Mouse (Mus musculus) limb, embryonic 12.5 days (tissue): Measurements from ENCODE around the gene Nr2c1. TPM values are rescaled to one million over a fixed set of nuclear protein-coding genes. Genes with fewer than 3 reads are reported as not detected.
A peak's percentile ranks its signal among the peaks of the same experiment; 100 is the strongest.

ENCODE experiments used
- ATAC-seq: fragments of 200-750 bp; cut with Nextera tagmentation; 2 replicates; pipeline ENCODE4 v1.8.0; 2017; ENCODE audit warnings: low read depth, moderate TSS enrichment; ENCODE audit not compliant: insufficient number of reproducible peaks, insufficient read depth, low FRiP score, low TSS enrichment
- H3K27ac ChIP-seq: fragments of 300-500 bp; sonication (generic); 2 replicates; pipeline ENCODE4 v1.5.1; 2016; ENCODE audit warnings: mild to moderate bottlenecking, moderate library complexity
- H3K27me3 ChIP-seq: fragments of 300-500 bp; sonication (generic); 2 replicates; pipeline ENCODE4 v1.6.1; 2016; ENCODE audit warnings: mild to moderate bottlenecking, moderate library complexity
- H3K36me3 ChIP-seq: fragments of 300-500 bp; sonication (generic); 2 replicates; pipeline ENCODE4 v1.6.1; 2016; ENCODE audit warnings: mild to moderate bottlenecking, moderate library complexity
- H3K4me1 ChIP-seq: fragments of 300-500 bp; sonication (generic); replicated peaks from 2 replicates; pipeline ENCODE4 v1.6.1; 2016
- H3K4me2 ChIP-seq: fragments of 300-500 bp; sonication (generic); 2 replicates; pipeline ENCODE4 v1.6.1; 2016; ENCODE audit warnings: mild to moderate bottlenecking, moderate library complexity
- H3K4me3 ChIP-seq: fragments of 300-500 bp; sonication (generic); replicated peaks from 2 replicates; pipeline ENCODE4 v1.5.1; 2016; ENCODE audit warnings: mild to moderate bottlenecking
- H3K9ac ChIP-seq: fragments of 300-500 bp; sonication (generic); replicated peaks from 2 replicates; pipeline ENCODE4 v1.6.1; 2016; ENCODE audit warnings: mild to moderate bottlenecking, moderate library complexity
- H3K9me3 ChIP-seq: fragments of 300-500 bp; sonication (generic); 2 replicates; pipeline ENCODE4 v1.6.1; 2016; ENCODE audit warnings: mild to moderate bottlenecking, moderate library complexity
- WGBS: fragments of 180-500 bp; shearing (Covaris S2); methylation state at CpG from one replicate; pipeline ENCODE4 v1.1.7; 2016; 5-methylcytosine and 5-hydroxymethylcytosine counted together
- polyA plus RNA-seq: library from polyadenylated mRNA; unstranded; fragments of >200 nt; fragmentation: Nextera tagmentation; extraction: Ambion mirVana; gene quantifications from 2 replicates; pipeline ENCODE4 v1.2.1, GENCODE M21; 2016

Gene Nr2c1
- polyA plus RNA-seq, 1 experiment from 2014 or later: 11.4 TPM

GRCm38 (mm10) chr10:94140227-94140931 is 7.4 kb upstream of the Nr2c1 start:
- peak; percentile 81 for ATAC-seq
- H3K27me3 ChIP-seq: no peaks in the 10 kb centered on the region
- peaks cover 16% of the 10 kb centered on the region for H3K4me1 ChIP-seq
- H3K36me3 ChIP-seq: peaks cover 26% of the 10 kb centered on the region
- no peaks in the 10 kb centered on the region for H3K9me3 ChIP-seq
- no peak overlapping the region for H3K9ac ChIP-seq
- H3K4me2 ChIP-seq: no peak overlapping the region
- H3K27ac ChIP-seq: peak overlapping the region; percentile 32; the same call in 1 of the 2 replicates
- H3K4me3 ChIP-seq: no peak overlapping the region
- 49% methylated on average over 3 of the region's 3 CpGs for WGBS

DNA sequence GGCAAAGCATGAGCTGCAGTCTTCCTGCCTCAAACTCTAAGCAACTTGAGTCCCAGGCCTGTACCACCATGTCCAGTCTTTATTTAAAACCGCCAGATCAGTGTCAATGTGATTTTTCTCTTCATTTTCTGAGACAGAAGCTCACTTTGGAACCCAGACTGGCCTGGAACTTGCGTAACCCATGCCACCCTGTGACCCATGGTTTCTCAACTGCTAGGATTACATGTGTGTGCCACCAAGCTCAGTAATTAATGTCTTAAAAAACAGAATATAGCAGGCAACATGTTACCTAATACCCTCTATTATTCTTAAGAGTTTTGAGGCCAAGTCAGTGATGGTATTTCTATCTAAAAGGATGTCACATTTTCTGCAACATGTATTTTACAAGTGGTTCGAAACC is 5.4 kb upstream of the Nr2c1 start:
- Histone ChIP-seq H3K4me1 (peaks cover 16% of the 10 kb centered on the region), H3K27me3 (no peaks in the 10 kb centered on the region), H3K4me2 (no peak overlapping the region), H3K9me3 (no peaks in the 10 kb centered on the region), H3K9ac (no peak overlapping the region), H3K4me3 (no peak overlapping the region), H3K27ac (no peak overlapping the region), H3K36me3 (peaks cover 11% of the 10 kb centered on the region)
- 95% methylated on average over 3 of the region's 3 CpGs for WGBS
- ATAC-seq: no peak

DNA sequence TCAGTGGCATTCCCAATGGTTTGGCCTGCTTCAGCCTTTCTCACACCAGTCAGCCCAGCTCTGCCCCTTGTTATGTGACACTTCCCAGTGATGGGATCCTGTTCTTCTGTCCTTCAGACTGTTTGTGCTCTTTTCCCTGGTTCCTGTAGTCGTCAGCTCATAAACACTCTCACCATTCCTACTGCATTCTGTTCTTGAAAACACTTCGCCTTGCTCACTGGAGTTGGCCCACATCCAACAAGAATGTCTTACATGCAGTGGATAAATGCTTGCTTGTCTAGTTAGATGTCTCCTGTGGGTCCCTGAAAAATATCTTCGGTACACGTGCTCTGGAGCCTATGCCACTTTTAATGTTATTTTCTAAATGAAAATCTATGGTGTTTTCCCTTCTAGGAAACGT is 3.2 kb upstream of the Nr2c1 start:
- Histone ChIP-seq H3K4me2 (no peak overlapping the region), H3K4me1 (peaks cover 27% of the 10 kb centered on the region), H3K9me3 (no peaks in the 10 kb centered on the region), H3K9ac (no peak overlapping the region), H3K4me3 (no peak overlapping the region), H3K27me3 (no peaks in the 10 kb centered on the region), H3K27ac (0 out of 2 replicates have a peak overlapping the region, but pooled peaks have one; percentile 45), H3K36me3 (no peaks in the 10 kb centered on the region)
- 65% methylated on average over 5 of the region's 5 CpGs for WGBS
- ATAC-seq: no peak

GRCm38 (mm10) chr10:94147391-94147755 is 450 bp upstream of the Nr2c1 start:
- Histone ChIP-seq H3K27me3 (no peaks in the 10 kb centered on the region), H3K4me3 (peak overlapping the region; percentile 88), H3K9me3 (no peaks in the 10 kb centered on the region), H3K9ac (peak overlapping the region; percentile 90), H3K36me3 (peaks cover 2% of the 10 kb centered on the region; the same call in 1 of the 2 replicates), H3K4me1 (peaks cover 15% of the 10 kb centered on the region), H3K27ac (peak overlapping the region; percentile 87), H3K4me2 (peak overlapping the region; percentile 68)
- no peak; the same call in none of the 2 replicates for ATAC-seq
- WGBS: 11% methylated on average over 8 of the region's 8 CpGs

DNA sequence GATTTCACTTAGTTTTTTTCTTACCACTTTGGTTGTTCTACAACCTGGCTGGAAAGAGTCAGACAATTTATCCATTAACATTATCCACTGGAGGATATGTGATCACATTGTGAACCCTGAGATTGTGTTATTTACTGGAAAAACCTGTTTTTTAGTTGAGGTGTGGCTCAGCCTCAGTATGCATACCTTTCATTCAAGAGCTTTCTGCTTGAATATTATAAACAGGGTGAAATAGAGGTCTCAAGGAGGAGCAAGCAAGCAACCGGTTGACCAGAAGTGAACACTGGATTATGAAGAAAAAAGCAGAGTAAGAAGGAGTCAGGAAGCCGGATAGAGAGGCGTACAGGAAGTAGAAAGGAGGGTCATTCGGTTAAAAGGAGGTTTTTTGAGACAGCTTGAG is 3.7 kb downstream of the Nr2c1 start:
- peaks cover 16% of the 10 kb centered on the region; the same call in 1 of the 2 replicates for H3K36me3 ChIP-seq
- H3K27ac ChIP-seq: no peak overlapping the region
- H3K4me1 ChIP-seq: peaks cover 15% of the 10 kb centered on the region
- no peak for ATAC-seq
- no peak overlapping the region for H3K9ac ChIP-seq
- 80% methylated on average over 4 of the region's 4 CpGs for WGBS
- H3K27me3 ChIP-seq: no peaks in the 10 kb centered on the region
- no peaks in the 10 kb centered on the region for H3K9me3 ChIP-seq
- no peak overlapping the region for H3K4me2 ChIP-seq
- H3K4me3 ChIP-seq: no peak overlapping the region

DNA sequence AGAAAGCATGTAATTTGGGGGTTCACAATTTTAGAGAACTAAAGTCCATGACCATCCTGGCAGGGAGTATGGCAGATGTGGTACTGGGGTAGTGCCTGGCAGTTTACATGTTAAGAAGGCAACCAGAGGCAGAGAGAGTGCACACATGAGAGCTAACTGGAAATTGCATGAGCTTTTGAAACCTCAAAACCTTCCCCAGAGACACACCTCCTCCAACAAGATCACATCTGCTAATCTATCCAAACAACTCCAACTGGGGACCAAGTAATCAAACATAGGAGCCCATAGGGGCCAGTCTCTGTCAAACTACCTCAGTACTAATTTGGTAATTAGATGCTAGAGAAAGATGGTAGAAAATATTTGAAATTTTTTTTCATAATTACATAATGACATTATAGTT is 6.0 kb downstream of the Nr2c1 start:
- no peak overlapping the region for H3K4me2 ChIP-seq
- H3K27ac ChIP-seq: no peak overlapping the region
- H3K4me3 ChIP-seq: no peak overlapping the region
- H3K36me3 ChIP-seq: peaks cover 34% of the 10 kb centered on the region
- no peak overlapping the region for H3K9ac ChIP-seq
- no peak for ATAC-seq
- peaks cover 12% of the 10 kb centered on the region for H3K4me1 ChIP-seq
- no peaks in the 10 kb centered on the region for H3K9me3 ChIP-seq
- no peaks in the 10 kb centered on the region for H3K27me3 ChIP-seq

GRCm38 (mm10) chr10:94158962-94159361 is 11.1 kb downstream of the Nr2c1 start:
- Histone ChIP-seq H3K36me3 (peaks cover 68% of the 10 kb centered on the region), H3K4me1 (no peaks in the 10 kb centered on the region), H3K4me2 (no peak overlapping the region), H3K27ac (no peak overlapping the region), H3K9me3 (no peaks in the 10 kb centered on the region), H3K9ac (no peak overlapping the region), H3K27me3 (no peaks in the 10 kb centered on the region), H3K4me3 (no peak overlapping the region)
- WGBS: 92% methylated on average over 6 of the region's 6 CpGs
- no peak for ATAC-seq

DNA sequence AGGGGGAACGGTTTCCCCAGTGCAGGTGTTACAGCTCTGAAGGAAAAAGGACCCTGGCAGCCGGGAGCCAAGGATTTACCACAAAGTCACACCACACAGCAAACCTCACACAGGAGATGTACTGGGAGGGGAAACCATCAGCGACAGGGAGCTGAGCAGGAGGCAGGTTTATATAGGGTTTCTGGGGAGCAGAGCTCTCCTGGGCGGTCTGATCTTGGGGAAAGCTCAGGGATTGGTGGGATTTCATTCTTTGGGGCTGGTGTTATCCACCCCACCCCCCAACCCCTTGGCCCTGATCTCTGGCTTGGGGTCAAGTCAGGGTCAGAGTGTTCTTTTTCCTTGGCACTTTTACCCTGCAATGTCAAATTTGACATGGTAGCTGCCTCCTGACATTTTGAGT is 11.6 kb downstream of the Nr2c1 start:
- Histone ChIP-seq H3K27ac (no peak overlapping the region), H3K4me1 (no peaks in the 10 kb centered on the region), H3K9me3 (no peaks in the 10 kb centered on the region), H3K4me2 (no peak overlapping the region), H3K9ac (no peak overlapping the region), H3K36me3 (peaks cover 72% of the 10 kb centered on the region), H3K27me3 (no peaks in the 10 kb centered on the region), H3K4me3 (no peak overlapping the region)
- no peak for ATAC-seq
- WGBS: 87% methylated on average over 4 of the region's 4 CpGs

GRCm38 (mm10) chr10:94161051-94161765 is 13.4 kb downstream of the Nr2c1 start:
- H3K36me3 ChIP-seq: peaks cover 76% of the 10 kb centered on the region
- WGBS: 87% methylated on average over 5 of the region's 5 CpGs
- no peaks in the 10 kb centered on the region for H3K27me3 ChIP-seq
- no peak overlapping the region for H3K4me2 ChIP-seq
- no peak overlapping the region for H3K9ac ChIP-seq
- H3K27ac ChIP-seq: no peak overlapping the region
- ATAC-seq: no peak
- H3K4me1 ChIP-seq: no peaks in the 10 kb centered on the region
- no peaks in the 10 kb centered on the region for H3K9me3 ChIP-seq
- no peak overlapping the region for H3K4me3 ChIP-seq

GRCm38 (mm10) chr10:94162031-94162430 is 14.2 kb downstream of the Nr2c1 start:
- Histone ChIP-seq H3K27ac (no peak overlapping the region), H3K36me3 (peaks cover 76% of the 10 kb centered on the region), H3K9ac (no peak overlapping the region), H3K4me3 (no peak overlapping the region), H3K9me3 (no peaks in the 10 kb centered on the region), H3K27me3 (no peaks in the 10 kb centered on the region), H3K4me2 (no peak overlapping the region), H3K4me1 (no peaks in the 10 kb centered on the region)
- WGBS: 93% methylated on average over 7 of the region's 7 CpGs
- ATAC-seq: no peak

DNA sequence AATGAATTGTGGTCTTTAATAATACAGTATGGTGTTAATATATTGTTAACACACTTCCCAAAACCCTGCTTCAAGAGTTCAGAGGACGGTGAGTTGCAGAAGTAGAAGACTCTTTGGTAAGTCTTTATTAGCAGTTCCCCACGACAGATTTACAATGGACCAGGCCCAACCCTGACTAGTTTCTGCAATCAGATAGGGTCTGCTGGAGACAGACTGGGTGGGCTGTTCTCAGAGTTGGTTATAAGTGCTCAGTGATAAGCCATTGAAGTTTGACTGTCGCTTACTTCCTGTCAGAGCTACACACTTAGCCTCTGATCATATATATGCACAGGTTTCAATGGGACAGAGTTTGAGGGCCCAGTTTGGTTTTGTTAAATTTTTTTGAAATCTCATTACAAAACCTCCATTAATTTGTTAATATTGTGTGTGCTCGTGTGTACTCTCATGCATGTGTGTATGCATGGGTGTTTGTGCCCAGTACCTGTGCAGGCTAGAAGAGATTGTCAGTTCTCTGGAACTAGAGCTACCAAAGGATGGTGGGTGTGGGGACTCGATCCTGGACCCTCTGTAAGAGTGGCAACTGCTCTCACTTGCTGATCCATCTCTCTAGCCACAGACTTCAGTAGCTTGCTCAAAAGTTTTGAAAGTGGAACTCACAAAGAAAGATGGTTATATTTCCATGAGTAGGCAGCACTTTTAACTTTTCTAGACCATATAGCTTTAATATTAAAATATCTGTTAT is 16.5 kb downstream of the Nr2c1 start:
- no peak overlapping the region for H3K4me3 ChIP-seq
- H3K4me2 ChIP-seq: no peak overlapping the region
- no peak overlapping the region for H3K9ac ChIP-seq
- peaks cover 79% of the 10 kb centered on the region for H3K36me3 ChIP-seq
- H3K27me3 ChIP-seq: no peaks in the 10 kb centered on the region
- 79% methylated on average over 5 of the region's 5 CpGs for WGBS
- no peaks in the 10 kb centered on the region for H3K9me3 ChIP-seq
- H3K27ac ChIP-seq: no peak overlapping the region
- H3K4me1 ChIP-seq: no peaks in the 10 kb centered on the region
- ATAC-seq: no peak
